Mouse (Mus musculus) ES-Bruce4 (cell line): ENCODE results near the gene Slc25a10. TPM values are rescaled to one million over a fixed set of nuclear protein-coding genes. Genes with fewer than 3 reads are reported as not detected.

ENCODE experiments used
- H3K27ac ChIP-seq: 2 replicates; pipeline ENCODE4 v1.5.1; 2012; ENCODE audit warnings: low read length, inconsistent platforms; ENCODE audit not compliant: insufficient read depth
- H3K27me3 ChIP-seq: 2 replicates; pipeline ENCODE4 v1.6.1; 2012; ENCODE audit warnings: mild to moderate bottlenecking, low read length, inconsistent platforms; ENCODE audit not compliant: control insufficient read depth, poor library complexity, insufficient read depth, severe bottlenecking
- H3K36me3 ChIP-seq: 2 replicates; pipeline ENCODE4 v1.6.1; 2012; ENCODE audit warnings: inconsistent platforms, mild to moderate bottlenecking, low read length, moderate library complexity; ENCODE audit not compliant: control insufficient read depth, poor library complexity, insufficient read depth, severe bottlenecking
- H3K4me1 ChIP-seq: one replicate; pipeline ENCODE4 v1.8.1; 2011; ENCODE audit warnings: low read length; ENCODE audit not compliant: control insufficient read depth, insufficient read depth
- H3K4me3 ChIP-seq: 2 replicates; pipeline ENCODE4 v1.5.1; 2011; ENCODE audit warnings: low read depth, mild to moderate bottlenecking, low read length
- H3K9ac ChIP-seq: 2 replicates; pipeline ENCODE4 v1.6.1; 2012; ENCODE audit warnings: low read depth, mild to moderate bottlenecking, inconsistent platforms; ENCODE audit not compliant: poor library complexity, severe bottlenecking
- H3K9me3 ChIP-seq: replicated peaks from 2 replicates; pipeline ENCODE4 v1.6.1; 2012; ENCODE audit warnings: mild to moderate bottlenecking, low read length, inconsistent platforms; ENCODE audit not compliant: control insufficient read depth, poor library complexity, insufficient read depth, severe bottlenecking
- CTCF ChIP-seq: IDR thresholded peaks from one replicate; pipeline ENCODE4 v1.8.1; 2011; ENCODE audit warnings: low read depth, low read length
- EP300 ChIP-seq: IDR thresholded peaks from 2 replicates; pipeline ENCODE4 v1.6.1; 2011; ENCODE audit warnings: low read depth, low read length; ENCODE audit not compliant: insufficient read depth
- POLR2A ChIP-seq: IDR thresholded peaks from one replicate; pipeline ENCODE4 v1.8.1; 2011; ENCODE audit warnings: low read length; ENCODE audit not compliant: insufficient read depth
- polyA plus RNA-seq: library from polyadenylated mRNA; stranded (reverse); fragments of >200 nt; gene quantifications from 2 replicates; pipeline ENCODE4 v1.2.4, GENCODE M21; 2011; ENCODE audit warnings: low read depth; ENCODE audit not compliant: missing spikeins, insufficient read depth, insufficient read length

The Slc25a10 gene
- polyA plus RNA-seq, 1 experiment: 8.3 TPM

GRCm38 (mm10) chr11:120452246-120452645, 39.4 kb upstream of the Slc25a10 start:
- no peak overlapping the region for H3K9ac ChIP-seq
- no peaks in the 10 kb centered on the region for H3K4me1 ChIP-seq
- no peak overlapping the region for H3K27ac ChIP-seq
- H3K36me3 ChIP-seq: no peaks in the 10 kb centered on the region
- TF ChIP-seq EP300 (no peak), POLR2A (no peak), CTCF (no peak)
- no peaks in the 10 kb centered on the region for H3K9me3 ChIP-seq
- H3K27me3 ChIP-seq: no peaks in the 10 kb centered on the region
- H3K4me3 ChIP-seq: no peak overlapping the region

GRCm38 (mm10) chr11:120453306-120453705, 38.3 kb upstream of the Slc25a10 start, which contains the start of gene Pde6g:
Pde6g (minus strand) TSS chr11:120453500.
- H3K27me3 ChIP-seq: no peaks in the 10 kb centered on the region
- no peak for TF ChIP-seq EP300
- TF ChIP-seq CTCF: no peak
- TF ChIP-seq POLR2A: no peak
- H3K4me3 ChIP-seq: no peak within 1 kb of the TSS
- no peaks in the 10 kb centered on the region for H3K36me3 ChIP-seq
- no peak within 1 kb of the TSS for H3K9ac ChIP-seq
- no peaks in the 10 kb centered on the region for H3K4me1 ChIP-seq
- H3K9me3 ChIP-seq: no peaks in the 10 kb centered on the region
- H3K27ac ChIP-seq: no peak within 1 kb of the TSS

GRCm38 (mm10) chr11:120454965-120455364, 36.7 kb upstream of the Slc25a10 start:
- Histone ChIP-seq H3K27ac (no peak overlapping the region), H3K27me3 (no peaks in the 10 kb centered on the region), H3K36me3 (no peaks in the 10 kb centered on the region), H3K4me1 (no peaks in the 10 kb centered on the region), H3K4me3 (no peak overlapping the region), H3K9me3 (no peaks in the 10 kb centered on the region), H3K9ac (no peak overlapping the region)
- no peak for TF ChIP-seq POLR2A
- no peak for TF ChIP-seq EP300
- no peak for TF ChIP-seq CTCF

DNA sequence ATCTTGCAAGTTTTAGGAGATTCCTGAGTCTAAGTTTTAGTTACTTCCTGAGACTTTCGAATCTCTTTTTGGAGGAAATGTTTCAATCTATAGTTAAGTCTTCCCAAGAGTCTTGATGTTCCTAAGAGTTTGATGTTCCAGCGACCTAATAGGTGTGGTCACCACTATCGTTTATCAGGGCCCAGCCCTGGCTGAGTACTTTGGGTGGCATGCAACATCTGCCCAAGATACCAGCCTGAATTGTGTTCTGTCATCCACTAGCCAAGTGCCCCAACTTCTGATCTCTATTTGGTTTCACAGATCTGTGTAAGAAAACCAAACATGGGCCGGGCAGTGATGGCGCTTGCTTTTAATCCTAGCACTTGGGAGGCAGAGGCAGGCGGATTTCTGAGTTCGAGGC, 36.2 kb upstream of the Slc25a10 start:
- Histone ChIP-seq H3K9ac (no peak overlapping the region), H3K4me3 (no peak overlapping the region), H3K27me3 (no peaks in the 10 kb centered on the region), H3K9me3 (no peaks in the 10 kb centered on the region), H3K4me1 (no peaks in the 10 kb centered on the region), H3K27ac (no peak overlapping the region), H3K36me3 (no peaks in the 10 kb centered on the region)
- TF ChIP-seq EP300: no peak
- no peak for TF ChIP-seq POLR2A
- TF ChIP-seq CTCF: no peak

- H3K4me1 ChIP-seq: no peaks in the 10 kb centered on the region
- H3K27ac ChIP-seq: no peak overlapping the region
- no peaks in the 10 kb centered on the region for H3K27me3 ChIP-seq
- H3K9ac ChIP-seq: peak overlapping the region; percentile 76
- no peaks in the 10 kb centered on the region for H3K9me3 ChIP-seq
- TF ChIP-seq CTCF: no peak
- TF ChIP-seq EP300: no peak
- no peak for TF ChIP-seq POLR2A
- peak overlapping the region; percentile 97 for H3K4me3 ChIP-seq
- H3K36me3 ChIP-seq: 0 out of 2 replicates have a peak, but pooled peaks cover 2% of the 10 kb centered on the region
These were observed 34.3 kb upstream of the Slc25a10 start for GRCm38 (mm10) chr11:120457370-120457769.

GRCm38 (mm10) chr11:120457772-120458751, 33.6 kb upstream of the Slc25a10 start, which contains the start of the genes Oxld1 and Ccdc137:
Oxld1 (minus strand) TSS chr11:120458068.
Ccdc137 (plus strand) TSS chr11:120458115.
- H3K36me3 ChIP-seq: peaks cover 2% of the 10 kb centered on the region; the same call in 1 of the 2 replicates

More at GRCm38 (mm10) chr11:120457772-120458751, 33.6 kb upstream of the Slc25a10 start, which contains the start of the genes Oxld1 and Ccdc137:
- Histone ChIP-seq H3K27ac (no peak within 1 kb of the TSS), H3K9me3 (no peaks in the 10 kb centered on the region), H3K27me3 (no peaks in the 10 kb centered on the region), H3K9ac (peak within 1 kb of the TSS; percentile 76), H3K4me3 (peak within 1 kb of the TSS; percentile 97), H3K4me1 (no peaks in the 10 kb centered on the region)
- TF ChIP-seq CTCF: no peak
- 0 out of 2 replicates have a peak, but pooled peaks have one; percentile 5 for TF ChIP-seq EP300
- TF ChIP-seq POLR2A: no peak
